Mouse (Mus musculus): Measurements from ENCODE around the gene Hecw2.

GRCm38 (mm10) chr1:53850891-53851290 lies 344.1 kb downstream of the Hecw2 start:
- no peak for TF ChIP-seq CTCF (IDR thresholded peaks at IDR 0.05; ENCODE audit: low read depth)
- TF ChIP-seq EP300 (optimal IDR thresholded peaks at IDR 0.05) = no peak
